Mouse (Mus musculus) heart, postnatal 0 days (tissue): ENCODE measurements at regions not wholly inside any gene's neighbourhood (a gene's known extent, or its start where the extent isn't known, plus 50 kb on each side); places are given as distances from the start of the nearest gene placed in this dataset.
"Not testable (repeated sequence)": the region's sequence is repeated elsewhere in the genome, so short reads cannot be mapped to it uniquely, and the experiment has no call there.

Experiments
- ATAC-seq: fragments of 200-750 bp; cut with Nextera tagmentation; 2 replicates; pipeline ENCODE4 v1.8.0; 2017; ENCODE audit warnings: low read depth, moderate number of reproducible peaks, moderate library complexity; ENCODE audit not compliant: insufficient read depth
- DNase-seq: peaks from one replicate; pipeline ENCODE4 v3.0.0-alpha.2; 2016; ENCODE audit warnings: low spot score
- H3K27ac ChIP-seq: fragments of 300-500 bp; sonication (generic); 2 replicates; pipeline ENCODE4 v1.5.1; 2014; ENCODE audit warnings: low read depth, mild to moderate bottlenecking
- H3K27me3 ChIP-seq: fragments of 300-500 bp; sonication (generic); 2 replicates; pipeline ENCODE4 v1.6.1; 2014; ENCODE audit warnings: low read length, mixed read lengths; ENCODE audit not compliant: control insufficient read depth, insufficient read depth
- H3K36me3 ChIP-seq: fragments of 300-500 bp; sonication (generic); replicated peaks from 2 replicates; pipeline ENCODE4 v1.6.1; 2014; ENCODE audit warnings: low read length, mixed read lengths; ENCODE audit not compliant: control insufficient read depth, insufficient read depth
- H3K4me1 ChIP-seq: fragments of 300-500 bp; sonication (generic); 2 replicates; pipeline ENCODE4 v1.6.1; 2014; ENCODE audit warnings: antibody characterized with exemption; ENCODE audit not compliant: control insufficient read depth, insufficient read depth
- H3K4me2 ChIP-seq: fragments of 300-500 bp; sonication (generic); 2 replicates; pipeline ENCODE4 v1.6.1; 2014; ENCODE audit warnings: low read depth, mild to moderate bottlenecking, low read length, moderate library complexity
- H3K4me3 ChIP-seq: fragments of 300-500 bp; sonication (generic); 2 replicates; pipeline ENCODE4 v1.5.1; 2014; ENCODE audit warnings: low read depth, low read length
- H3K9ac ChIP-seq: fragments of 300-500 bp; sonication (generic); replicated peaks from 2 replicates; pipeline ENCODE4 v1.6.1; 2014; ENCODE audit warnings: low read depth, low read length, mixed read lengths
- H3K9me3 ChIP-seq: fragments of 300-500 bp; sonication (generic); replicated peaks from 2 replicates; pipeline ENCODE4 v1.6.1; 2016; ENCODE audit warnings: low read length; ENCODE audit not compliant: control insufficient read depth
- WGBS: fragments of 180-500 bp; shearing (Covaris S2); extraction: QIAGEN DNeasy Blood & Tissue Kit; methylation state at CpG from one replicate; pipeline ENCODE4 v1.1.7; 2014; 5-methylcytosine and 5-hydroxymethylcytosine counted together

DNA sequence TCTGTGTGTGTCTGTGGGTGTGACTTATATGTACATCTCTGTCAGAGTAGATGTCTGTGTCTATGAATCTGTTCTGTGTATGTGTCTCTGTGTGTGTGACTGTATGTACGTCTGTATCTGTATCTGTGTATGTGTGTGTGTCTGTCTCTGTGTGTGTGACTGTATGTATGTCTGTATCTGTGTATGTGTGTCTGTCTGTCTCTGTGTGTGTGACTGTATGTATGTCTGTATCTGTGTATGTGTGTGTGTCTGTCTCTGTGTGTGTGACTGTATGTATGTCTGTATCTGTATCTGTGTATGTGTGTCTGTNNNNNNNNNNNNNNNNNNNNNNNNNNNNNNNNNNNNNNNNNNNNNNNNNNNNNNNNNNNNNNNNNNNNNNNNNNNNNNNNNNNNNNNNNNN, 88.3 kb downstream of the Sspn start:
- H3K27me3 ChIP-seq, H3K4me1 ChIP-seq, H3K36me3 ChIP-seq, H3K9me3 ChIP-seq, H3K27ac ChIP-seq, DNase-seq, H3K9ac ChIP-seq, H3K4me2 ChIP-seq, H3K4me3 ChIP-seq: not testable (repeated sequence)
- 68% methylated on average over 1 of the region's 1 CpGs for WGBS
- peak; percentile 14; the same call in 1 of the 2 replicates for ATAC-seq
